Mouse (Mus musculus) stomach, embryonic 14.5 days (tissue): ENCODE measurements around the gene Calr4. TPM values are rescaled to one million over a fixed set of nuclear protein-coding genes. Genes with fewer than 3 reads are reported as not detected.

Experiments used
- ATAC-seq: fragments of 200-750 bp; cut with Nextera tagmentation; 2 replicates; pipeline ENCODE4 v1.8.0; 2017; ENCODE audit warnings: low read depth, moderate TSS enrichment; ENCODE audit not compliant: insufficient number of reproducible peaks, insufficient read depth, low FRiP score
- H3K27ac ChIP-seq: fragments of 300-500 bp; sonication (generic); 2 replicates; pipeline ENCODE4 v1.5.1; 2014; ENCODE audit warnings: mild to moderate bottlenecking, low read length, moderate library complexity, mixed read lengths
- H3K27me3 ChIP-seq: fragments of 300-500 bp; sonication (generic); 2 replicates; pipeline ENCODE4 v1.6.1; 2014; ENCODE audit warnings: low read length, control low read depth, mixed read lengths; ENCODE audit not compliant: control insufficient read depth, insufficient read depth
- H3K36me3 ChIP-seq: fragments of 300-500 bp; sonication (generic); 2 replicates; pipeline ENCODE4 v1.6.1; 2014; ENCODE audit warnings: mild to moderate bottlenecking, control low read depth, low read length, moderate library complexity, mixed read lengths; ENCODE audit not compliant: control insufficient read depth, insufficient read depth
- H3K4me1 ChIP-seq: fragments of 300-500 bp; sonication (generic); 2 replicates; pipeline ENCODE4 v1.6.1; 2014; ENCODE audit warnings: low read length, control low read depth, mixed read lengths; ENCODE audit not compliant: control insufficient read depth, insufficient read depth
- H3K4me2 ChIP-seq: fragments of 300-500 bp; sonication (generic); replicated peaks from 2 replicates; pipeline ENCODE4 v1.6.1; 2014; ENCODE audit warnings: low read depth, low read length, control low read depth
- H3K4me3 ChIP-seq: fragments of 300-500 bp; sonication (generic); 2 replicates; pipeline ENCODE4 v1.5.1; 2014; ENCODE audit warnings: low read depth, low read length, control low read depth
- H3K9ac ChIP-seq: fragments of 300-500 bp; sonication (generic); replicated peaks from 2 replicates; pipeline ENCODE4 v1.6.1; 2014; ENCODE audit warnings: low read depth, mild to moderate bottlenecking, control low read depth, low read length, moderate library complexity, mixed read lengths
- H3K9me3 ChIP-seq: fragments of 300-500 bp; sonication (generic); 2 replicates; pipeline ENCODE4 v1.6.1; 2016; ENCODE audit warnings: low read depth, low read length, control low read depth; ENCODE audit not compliant: control insufficient read depth
- WGBS: fragments of 180-500 bp; shearing (Covaris S2); extraction: QIAGEN DNeasy Blood & Tissue Kit; methylation state at CpG from one replicate; pipeline ENCODE4 v1.1.7; 2014; 5-methylcytosine and 5-hydroxymethylcytosine counted together
- polyA plus RNA-seq: library from polyadenylated mRNA; unstranded; fragments of >200 nt; fragmentation: Nextera tagmentation; extraction: Ambion mirVana; gene quantifications from 2 replicates; pipeline ENCODE4 v1.2.1, GENCODE M21; 2014

Gene Calr4
- polyA plus RNA-seq, result 0.16 and 0.21 TPM in 2 replicates

DNA sequence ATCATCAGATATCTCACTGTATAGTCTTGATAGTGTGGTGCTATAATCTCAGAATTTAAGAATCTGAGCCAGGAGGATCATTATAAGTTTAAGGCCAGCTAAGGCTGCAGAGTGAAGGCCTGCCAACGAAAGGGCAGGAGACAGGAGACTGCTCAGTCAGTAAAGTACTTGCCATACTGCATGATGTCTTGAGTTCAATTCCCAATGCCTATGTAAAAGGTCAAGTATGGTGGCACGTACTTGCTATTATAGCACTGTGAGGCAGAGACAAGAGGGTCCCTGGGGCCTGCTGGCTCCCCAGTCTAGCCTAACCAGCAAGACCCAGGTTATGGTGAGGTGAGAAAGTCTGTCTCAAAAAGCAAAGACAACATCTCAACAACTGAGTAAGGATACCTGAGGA, at the start of gene Calr4:
Gene Calr4, plus strand, starts transcription at position 301 of the 400 bp plus-strand sequence.
- Histone ChIP-seq H3K9me3 (no peaks in the 10 kb centered on the region), H3K27ac (no peak within 1 kb of the TSS), H3K4me1 (no peaks in the 10 kb centered on the region), H3K4me3 (no peak within 1 kb of the TSS), H3K9ac (no peak within 1 kb of the TSS), H3K36me3 (no peaks in the 10 kb centered on the region), H3K4me2 (no peak within 1 kb of the TSS), H3K27me3 (no peaks in the 10 kb centered on the region)
- no peak for ATAC-seq
- 76% methylated on average over 2 of the region's 2 CpGs for WGBS

DNA sequence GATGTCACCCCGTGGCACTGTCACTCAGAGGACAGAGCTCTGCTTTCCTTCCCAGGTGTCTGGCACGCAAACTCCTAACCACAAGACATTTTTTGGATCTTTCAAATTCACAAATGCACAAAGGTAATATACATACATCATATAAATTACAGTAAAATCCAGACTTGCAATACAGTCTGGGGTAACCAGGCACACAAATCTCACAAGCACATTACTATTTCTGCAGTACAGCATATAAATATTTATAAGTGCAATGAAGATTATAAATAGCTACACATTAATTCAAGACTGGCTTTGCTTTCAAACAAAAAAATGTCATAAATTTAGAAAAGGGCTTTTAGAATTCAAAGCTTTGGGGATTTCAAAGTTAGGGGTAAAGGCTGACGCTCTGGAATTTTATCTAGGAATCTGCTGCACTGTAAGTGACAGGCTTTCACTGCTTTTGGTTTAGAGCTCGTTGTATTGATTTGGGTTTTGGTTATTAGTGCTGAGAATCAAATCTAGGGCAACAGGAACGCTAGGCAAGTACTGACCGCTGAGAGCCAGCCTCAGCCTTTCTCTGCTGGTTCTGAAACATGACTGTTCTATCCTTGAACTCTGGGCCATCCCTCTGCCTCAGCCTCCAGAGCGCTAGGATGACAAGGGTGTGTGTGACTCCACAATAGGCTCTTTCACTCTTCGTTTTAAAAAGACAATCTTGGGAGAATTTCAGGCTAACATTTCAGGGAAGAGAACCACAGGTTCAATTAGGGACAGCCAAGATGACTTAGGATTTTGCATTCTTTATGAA, 48.5 kb upstream of the Calr4 start:
- no peaks in the 10 kb centered on the region for H3K36me3 ChIP-seq
- H3K27me3 ChIP-seq, result no peaks in the 10 kb centered on the region
- no peak overlapping the region for H3K4me3 ChIP-seq
- H3K4me1 ChIP-seq, result 0 out of 2 replicates have a peak, but pooled peaks cover 3% of the 10 kb centered on the region
- H3K4me2 ChIP-seq, result no peak overlapping the region
- ATAC-seq, result no peak
- no peak overlapping the region for H3K9ac ChIP-seq
- H3K9me3 ChIP-seq, result no peaks in the 10 kb centered on the region
- WGBS, result 50% methylated on average over 8 of the region's 8 CpGs
- no peak overlapping the region for H3K27ac ChIP-seq

DNA sequence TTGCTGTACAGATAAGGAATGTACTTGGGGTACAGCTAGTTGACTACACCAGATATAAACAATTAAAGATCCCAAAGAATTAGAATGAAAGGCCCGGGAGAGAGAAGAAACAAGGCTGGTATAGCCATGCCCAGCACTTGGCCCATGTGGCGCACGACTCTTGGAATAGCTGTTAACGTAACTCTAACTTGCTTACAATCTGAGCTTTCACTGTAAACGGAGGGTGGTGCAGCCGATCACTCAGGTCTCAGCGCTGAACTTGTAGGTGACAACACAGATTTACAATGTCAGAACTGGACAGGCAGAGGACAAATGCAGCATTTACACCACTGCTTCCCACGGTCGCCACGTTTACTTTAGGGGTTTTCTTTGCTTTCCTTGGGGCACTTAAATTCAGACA, 42.7 kb upstream of the Calr4 start:
- Histone ChIP-seq H3K4me1 (peaks cover 5% of the 10 kb centered on the region; the same call in 1 of the 2 replicates), H3K27me3 (no peaks in the 10 kb centered on the region), H3K4me3 (no peak overlapping the region), H3K27ac (no peak overlapping the region), H3K4me2 (no peak overlapping the region), H3K36me3 (no peaks in the 10 kb centered on the region), H3K9me3 (no peaks in the 10 kb centered on the region), H3K9ac (no peak overlapping the region)
- WGBS, result 38% methylated on average over 10 of the region's 10 CpGs
- no peak for ATAC-seq

DNA sequence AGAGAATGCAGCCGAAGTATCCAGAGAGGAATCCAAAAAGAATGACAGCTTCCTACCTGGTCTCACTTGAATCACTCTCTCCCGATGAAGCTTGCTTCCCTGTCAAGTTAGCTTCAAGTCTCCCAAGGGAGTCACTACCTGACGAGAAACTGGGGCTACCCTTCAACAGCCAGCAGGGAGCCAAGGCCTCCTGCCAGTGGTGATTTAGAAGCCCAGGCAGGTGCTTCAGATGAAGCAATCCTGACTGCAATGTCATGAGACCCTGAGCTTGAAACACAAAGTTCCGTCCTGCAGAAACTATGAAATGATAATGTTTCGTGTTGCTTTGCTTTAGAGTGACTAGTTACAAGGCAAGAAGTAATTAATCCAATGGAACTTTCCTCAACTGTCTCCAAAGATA, 40.4 kb upstream of the Calr4 start:
- Histone ChIP-seq H3K4me3 (no peak overlapping the region), H3K27ac (no peak overlapping the region)
- 81% methylated on average over 5 of the region's 5 CpGs for WGBS

DNA sequence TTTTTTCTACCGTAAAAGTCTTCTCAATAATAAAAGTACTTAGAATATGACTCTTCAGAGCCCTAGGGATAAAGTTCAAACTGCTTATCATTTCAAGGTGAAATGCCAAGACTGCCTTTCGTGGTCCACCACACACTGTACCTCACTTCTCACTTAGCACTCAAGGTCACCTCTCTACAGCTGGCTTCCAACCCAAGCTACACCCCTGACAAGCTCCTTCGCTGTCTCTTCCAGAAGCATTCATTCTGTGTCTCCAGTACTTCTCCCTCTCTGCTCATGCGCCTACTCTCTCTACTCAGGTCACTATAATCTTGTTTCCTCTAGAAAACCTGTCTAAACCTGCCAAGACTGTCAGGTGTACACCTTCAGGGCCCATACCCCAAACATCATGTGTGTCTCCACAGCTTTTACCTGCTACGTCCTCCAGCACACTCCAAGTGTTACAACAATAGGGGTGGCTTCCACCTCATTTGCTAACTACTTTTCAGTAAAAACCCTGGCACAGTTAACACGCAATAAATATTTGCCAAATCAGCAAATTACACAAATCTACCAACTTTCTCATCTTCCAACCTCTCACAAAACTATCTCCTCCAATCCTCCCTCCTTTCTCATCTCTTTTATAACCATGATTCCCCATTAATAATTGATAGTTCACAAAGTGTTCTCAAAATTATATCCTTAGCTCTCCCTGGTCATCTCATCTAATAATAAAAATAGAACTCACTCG, 38.2 kb upstream of the Calr4 start:
- ATAC-seq, result no peak
- Histone ChIP-seq H3K4me3 (no peak overlapping the region), H3K27me3 (no peaks in the 10 kb centered on the region), H3K9ac (no peak overlapping the region), H3K9me3 (no peaks in the 10 kb centered on the region), H3K4me1 (peaks cover 5% of the 10 kb centered on the region; the same call in 1 of the 2 replicates), H3K27ac (no peak overlapping the region), H3K36me3 (0 out of 2 replicates have a peak, but pooled peaks cover 2% of the 10 kb centered on the region), H3K4me2 (no peak overlapping the region)
- WGBS, result 83% methylated on average over 7 of the region's 7 CpGs

More for the DNA sequence above, 40.4 kb upstream of the Calr4 start:
- H3K4me1 ChIP-seq, result peaks cover 5% of the 10 kb centered on the region; the same call in 1 of the 2 replicates
- no peak for ATAC-seq
- H3K4me2 ChIP-seq, result no peak overlapping the region
- H3K36me3 ChIP-seq, result no peaks in the 10 kb centered on the region
- H3K9ac ChIP-seq, result no peak overlapping the region
- no peaks in the 10 kb centered on the region for H3K27me3 ChIP-seq
- H3K9me3 ChIP-seq, result no peaks in the 10 kb centered on the region

DNA sequence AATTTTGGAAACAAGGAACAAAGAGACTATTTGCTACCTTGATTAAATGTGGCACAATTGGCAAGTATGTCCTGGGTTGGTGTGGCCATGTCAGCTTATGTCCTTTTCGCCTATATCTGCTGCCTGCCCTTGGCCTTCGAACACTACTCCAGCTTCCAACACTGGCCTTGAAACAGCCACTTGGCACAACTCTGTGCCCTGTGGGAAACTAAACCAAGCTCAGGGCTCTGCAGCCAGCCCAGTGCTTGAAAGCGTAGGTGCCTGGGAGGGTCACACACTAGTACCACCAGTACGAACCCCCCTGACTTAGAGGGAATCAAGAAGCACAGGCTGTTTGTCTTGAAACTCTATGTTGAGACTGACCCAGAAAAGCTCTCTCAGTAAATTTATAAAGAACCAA, 35.2 kb upstream of the Calr4 start:
- WGBS, result 96% methylated on average over 4 of the region's 4 CpGs
- Histone ChIP-seq H3K4me1 (no peaks in the 10 kb centered on the region), H3K36me3 (0 out of 2 replicates have a peak, but pooled peaks cover 2% of the 10 kb centered on the region), H3K27ac (no peak overlapping the region), H3K9ac (no peak overlapping the region), H3K9me3 (no peaks in the 10 kb centered on the region), H3K27me3 (no peaks in the 10 kb centered on the region), H3K4me3 (no peak overlapping the region), H3K4me2 (no peak overlapping the region)
- ATAC-seq, result no peak

DNA sequence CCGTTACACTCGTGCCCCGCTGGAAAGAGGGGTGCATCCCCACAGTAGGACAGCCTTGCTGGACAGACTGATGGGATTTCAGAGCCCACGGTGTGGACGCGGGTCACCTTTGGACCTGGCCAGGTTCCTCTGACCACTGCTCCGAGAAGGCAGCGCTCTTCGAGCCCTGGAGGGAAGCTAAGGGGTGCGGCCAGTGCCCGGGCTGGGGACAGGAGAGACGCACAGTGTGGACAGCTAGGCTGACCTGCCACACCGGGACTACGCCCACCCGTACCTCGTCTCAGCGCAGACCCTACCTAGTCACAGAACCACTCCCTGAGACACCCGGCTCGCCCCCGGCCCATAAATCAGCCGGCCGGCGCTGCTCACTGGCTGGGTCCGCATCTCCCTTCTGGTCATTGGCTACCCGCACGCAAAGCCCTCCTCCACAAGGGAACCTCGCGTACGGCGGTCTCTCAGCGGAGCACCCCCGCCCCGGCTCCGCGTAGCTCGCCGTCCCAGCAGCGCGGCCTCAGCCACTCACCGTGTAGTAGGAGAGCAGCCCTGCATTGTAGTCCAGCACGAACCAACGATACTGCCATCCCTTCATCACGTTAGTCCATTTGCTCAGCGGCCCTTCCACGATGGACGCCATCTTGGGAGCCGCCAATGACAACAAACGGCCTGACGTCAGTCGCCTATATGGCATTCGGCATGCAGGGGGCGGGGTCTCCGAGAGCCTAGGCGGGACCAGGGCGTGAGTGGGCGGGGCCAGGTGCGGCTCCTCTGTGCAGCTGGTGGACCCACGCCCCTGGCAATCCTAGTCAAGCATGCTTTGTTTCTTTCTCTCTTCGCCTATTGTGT, 32.5 kb upstream of the Calr4 start, which contains the start of gene Osbpl9:
Gene Osbpl9, minus strand, starts transcription at position 691 of the 843 bp plus-strand sequence.
- H3K9ac ChIP-seq, result peak within 1 kb of the TSS; percentile 75
- no peaks in the 10 kb centered on the region for H3K4me1 ChIP-seq
- WGBS, result under 1% methylated on average over 57 of the region's 59 CpGs
- peak; percentile 98 for ATAC-seq
- H3K27ac ChIP-seq, result peak within 1 kb of the TSS; percentile 96
- H3K9me3 ChIP-seq, result no peaks in the 10 kb centered on the region
- peak within 1 kb of the TSS; percentile 72 for H3K4me3 ChIP-seq
- H3K27me3 ChIP-seq, result no peaks in the 10 kb centered on the region
- H3K4me2 ChIP-seq, result peak within 1 kb of the TSS; percentile 91
- H3K36me3 ChIP-seq, result 0 out of 2 replicates have a peak, but pooled peaks cover 2% of the 10 kb centered on the region

DNA sequence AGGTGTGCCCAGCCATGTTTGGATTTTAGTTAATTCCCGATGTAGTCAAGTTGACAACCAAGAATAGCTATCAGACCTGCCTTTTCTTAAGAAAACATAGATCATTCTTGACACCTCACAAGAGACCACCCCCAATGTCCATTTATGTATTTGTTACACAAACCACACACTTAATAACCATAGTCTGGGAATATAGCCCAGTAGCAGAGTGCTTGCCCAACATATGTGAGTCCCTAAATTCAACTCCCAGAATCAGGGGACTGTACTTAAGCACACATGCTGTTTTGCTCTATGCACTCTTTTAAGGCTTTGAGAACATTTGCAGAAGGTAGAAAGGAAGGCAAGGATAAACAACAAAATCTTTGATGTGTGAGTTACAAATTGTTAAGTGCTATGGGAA, 30.4 kb upstream of the Calr4 start:
- H3K4me1 ChIP-seq, result no peaks in the 10 kb centered on the region
- 43% methylated on average over 1 of the region's 1 CpGs for WGBS
- H3K4me2 ChIP-seq, result no peak overlapping the region
- no peak overlapping the region for H3K27ac ChIP-seq
- no peak overlapping the region for H3K9ac ChIP-seq
- ATAC-seq, result no peak
- H3K36me3 ChIP-seq, result 0 out of 2 replicates have a peak, but pooled peaks cover 2% of the 10 kb centered on the region
- H3K9me3 ChIP-seq, result no peaks in the 10 kb centered on the region
- no peaks in the 10 kb centered on the region for H3K27me3 ChIP-seq
- no peak overlapping the region for H3K4me3 ChIP-seq
